Mouse (Mus musculus) left cerebral cortex, adult 2 months (tissue): Measurements from ENCODE around the gene Majin. TPM values are rescaled to one million over a fixed set of nuclear protein-coding genes. Genes with fewer than 3 reads are reported as not detected.

Experiments
- DNase-seq, 2 experiments: peaks; one replicate each; pipeline ENCODE4 v3.0.0; 2021 to 2022; ENCODE audit warnings: low spot score in 2 of 2, mixed read lengths in 1 of 2; ENCODE audit errors: extremely low spot score in 1 of 2
- H3K27ac ChIP-seq: fragments of 200-600 bp; 2 replicates; pipeline ENCODE4 v1.8.1; 2022
- H3K4me3 ChIP-seq: fragments of 200-600 bp; 2 replicates; pipeline ENCODE4 v1.8.1; 2022
- CTCF ChIP-seq: fragments of 200-600 bp; IDR thresholded peaks from 2 replicates; pipeline ENCODE4 v1.8.1; 2022; ENCODE audit warnings: antibody characterized with exemption, mild to moderate bottlenecking, moderate library complexity
- intact Hi-C: fragments of 180-260 bp; cut with DNase I; formaldehyde crosslinking; loops from one replicate; pipeline ENCODE4 v1.15.1; 2025
- total RNA-seq, 2 experiments: library from RNA; stranded (reverse); gene quantifications; 2 replicates each; pipeline ENCODE4 v1.2.3; 2021

The Majin gene
- total RNA-seq, 2 experiments from 2014 or later, result not detected

- DNase-seq, result no peak
- Histone ChIP-seq H3K4me3 (no peak overlapping the region), H3K27ac (no peak overlapping the region)
- TF ChIP-seq CTCF, result no peak
- intact Hi-C loops, result no loop called here
Measured at GRCm38 (mm10) chr19:6231036-6231435, 46.8 kb downstream of the Majin start.

GRCm38 (mm10) chr19:6233647-6234046 lies 49.5 kb downstream of the Majin start:
- no peak for TF ChIP-seq CTCF

DNA sequence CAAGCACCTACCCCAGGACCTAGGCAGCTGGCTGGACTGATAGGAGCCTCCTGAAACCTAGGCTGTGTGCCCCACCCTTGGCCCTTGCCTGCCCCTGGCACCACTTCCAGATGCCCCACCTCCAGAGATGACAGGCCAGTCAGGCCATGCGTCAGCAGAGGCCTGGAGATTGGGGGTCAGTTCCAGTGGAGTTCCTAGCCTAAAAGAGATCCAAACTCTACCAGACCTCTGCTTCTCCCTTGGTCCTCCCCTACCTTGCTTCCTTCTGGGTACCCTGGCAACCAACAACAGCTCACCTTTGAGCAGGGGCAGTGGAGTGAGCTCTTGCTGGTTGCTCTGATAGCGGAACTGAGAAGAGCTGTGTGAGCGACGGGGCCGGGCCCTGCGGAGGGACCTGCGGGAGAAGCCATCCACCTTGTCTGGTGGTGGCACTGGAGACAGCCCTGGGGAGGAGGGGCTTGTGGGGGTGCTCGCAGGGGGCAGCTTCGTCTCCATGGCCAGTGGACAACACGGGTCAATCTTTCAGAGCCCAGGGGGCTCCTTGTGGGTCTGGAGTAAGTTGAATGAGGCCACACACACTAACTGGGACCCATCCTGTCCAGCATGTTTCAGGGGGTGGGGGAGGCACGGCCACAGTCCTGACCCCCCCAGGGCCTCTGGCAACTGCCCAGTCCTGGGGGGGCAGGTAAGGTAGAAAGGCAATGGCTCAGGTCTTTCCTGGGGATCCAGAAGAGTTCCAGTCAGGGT lies 50.3 kb downstream of the Majin start:
- no peak for TF ChIP-seq CTCF
- Histone ChIP-seq H3K4me3 (peak overlapping the region; percentile 95), H3K27ac (peak overlapping the region; percentile 97; the same call in 1 of the 2 replicates)
- intact Hi-C loops, result loop anchor here (1.0 kb wide), 1 partner anchor 93 kb away; the partner anchor contains the start of gene Arl2
- DNase-seq, result no peak

More at GRCm38 (mm10) chr19:6233647-6234046, 49.5 kb downstream of the Majin start:
- no peak overlapping the region for H3K27ac ChIP-seq
- DNase-seq, result no peak
- H3K4me3 ChIP-seq, result no peak overlapping the region; the same call in 1 of the 2 replicates
- intact Hi-C loops, result no loop called here

DNA sequence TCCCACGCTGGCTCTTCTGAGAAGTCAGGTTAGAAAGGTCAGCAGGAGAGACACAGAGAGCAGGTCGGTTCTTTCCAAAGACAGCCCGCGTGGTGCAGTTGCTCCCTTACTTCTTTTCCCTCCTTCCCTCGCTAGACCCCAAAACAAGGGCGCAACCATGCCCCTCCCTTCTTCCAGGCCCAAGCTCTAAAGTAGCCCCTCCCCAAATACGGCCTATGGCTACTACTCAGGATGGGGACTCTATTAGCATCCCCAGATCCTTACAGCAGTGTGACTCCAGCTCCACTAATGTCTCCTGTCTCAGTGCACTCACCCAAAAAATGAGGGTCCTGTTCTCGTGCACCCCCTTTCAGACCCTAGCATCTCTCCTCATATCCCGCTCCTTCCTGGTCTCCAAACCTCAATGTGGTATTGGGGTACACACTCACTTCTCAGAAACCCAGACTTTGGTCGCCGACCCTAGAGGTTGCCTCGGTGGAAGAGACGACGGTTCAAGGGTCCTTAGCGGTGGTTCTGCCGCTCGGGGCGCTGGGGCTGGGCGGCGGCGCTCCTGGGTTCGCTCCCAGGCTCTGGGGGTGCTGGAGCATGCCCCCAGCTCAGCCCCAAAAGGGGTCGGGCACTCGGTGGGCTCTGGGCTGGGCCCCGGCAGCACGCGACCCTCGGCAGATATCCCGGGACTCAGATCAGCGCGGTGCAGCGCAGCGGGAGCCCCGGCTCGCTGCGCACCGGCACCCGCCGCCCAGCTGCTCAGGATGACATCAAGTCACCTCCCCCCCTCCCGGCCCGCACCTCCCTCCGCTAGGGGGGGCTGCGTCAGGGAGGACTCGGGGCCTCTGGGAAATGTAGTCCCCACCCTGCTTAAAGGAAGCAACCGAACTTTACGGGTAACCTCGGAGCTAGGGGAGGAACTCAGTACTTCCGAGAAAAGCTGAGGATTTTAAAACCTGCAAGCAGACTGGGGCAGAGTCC lies 51.2 kb downstream of the Majin start, which contains the start of gene Ppp2r5b:
Gene Ppp2r5b, minus strand, starts transcription at position 789 of the 969 bp plus-strand sequence.
- peak within 1 kb of the TSS; percentile 95 for H3K4me3 ChIP-seq
- peak; percentile 94 to 95 for DNase-seq
- intact Hi-C loops, result loop anchor here (1.0 kb wide), 1 partner anchor 94 kb away; the partner anchor contains the start of gene Arl2
- TF ChIP-seq CTCF, result peak; percentile 66
- peak within 1 kb of the TSS; percentile 97 for H3K27ac ChIP-seq

- intact Hi-C loops, result no loop called here
- DNase-seq, result peak; percentile 86 to 89
Measured at GRCm38 (mm10) chr19:6236053-6236441, 51.9 kb downstream of the Majin start.

GRCm38 (mm10) chr19:6236842-6237241 lies 52.7 kb downstream of the Majin start:
- no peak for TF ChIP-seq CTCF
- intact Hi-C loops, result no loop called here
- DNase-seq, result no peak
- H3K4me3 ChIP-seq, result no peak overlapping the region
- no peak overlapping the region for H3K27ac ChIP-seq

More at GRCm38 (mm10) chr19:6236053-6236441, 51.9 kb downstream of the Majin start:
- Histone ChIP-seq H3K4me3 (peak overlapping the region; percentile 95), H3K27ac (peak overlapping the region; percentile 97)
- no peak for TF ChIP-seq CTCF

DNA sequence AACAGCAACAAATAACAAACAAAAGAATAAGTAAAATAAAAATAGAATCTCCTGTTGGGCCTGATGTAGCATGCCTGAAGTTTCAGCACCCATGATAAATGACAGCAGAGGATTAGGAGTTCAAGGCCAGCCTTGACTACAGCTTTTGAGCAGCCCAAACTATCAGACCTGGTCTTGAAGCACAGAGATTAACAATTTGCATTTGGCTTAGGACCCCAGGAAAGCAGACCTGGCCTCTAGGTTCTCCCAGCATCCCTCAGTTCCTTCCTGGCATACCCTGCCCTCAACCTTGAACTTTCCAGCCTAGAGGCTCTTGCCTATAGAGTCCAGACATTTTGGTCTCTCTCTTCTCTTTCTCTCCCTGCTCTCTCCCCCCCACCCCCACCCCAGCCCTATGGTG lies 54.6 kb downstream of the Majin start:
- intact Hi-C loops, result no loop called here
- TF ChIP-seq CTCF, result no peak
- no peak for DNase-seq

GRCm38 (mm10) chr19:6240136-6240535 lies 55.9 kb downstream of the Majin start:
- H3K27ac ChIP-seq, result no peak overlapping the region
- no peak for TF ChIP-seq CTCF
- no peak for DNase-seq
- intact Hi-C loops, result loop anchor here (2.0 kb wide), 1 partner anchor 37 kb away; the partner anchor contains the start of gene Ehd1
- H3K4me3 ChIP-seq, result no peak overlapping the region

More for the DNA sequence above, 54.6 kb downstream of the Majin start:
- Histone ChIP-seq H3K4me3 (no peak overlapping the region), H3K27ac (no peak overlapping the region)

- intact Hi-C loops, result loop anchor here (2.0 kb wide), 1 partner anchor 36 kb away; the partner anchor contains the start of gene Ehd1
- no peak for TF ChIP-seq CTCF
- peak overlapping the region; percentile 98 for H3K4me3 ChIP-seq
- DNase-seq, result no peak
- peak overlapping the region; percentile 18; the same call in 1 of the 2 replicates for H3K27ac ChIP-seq
Measured at GRCm38 (mm10) chr19:6240725-6241124, 56.5 kb downstream of the Majin start.

DNA sequence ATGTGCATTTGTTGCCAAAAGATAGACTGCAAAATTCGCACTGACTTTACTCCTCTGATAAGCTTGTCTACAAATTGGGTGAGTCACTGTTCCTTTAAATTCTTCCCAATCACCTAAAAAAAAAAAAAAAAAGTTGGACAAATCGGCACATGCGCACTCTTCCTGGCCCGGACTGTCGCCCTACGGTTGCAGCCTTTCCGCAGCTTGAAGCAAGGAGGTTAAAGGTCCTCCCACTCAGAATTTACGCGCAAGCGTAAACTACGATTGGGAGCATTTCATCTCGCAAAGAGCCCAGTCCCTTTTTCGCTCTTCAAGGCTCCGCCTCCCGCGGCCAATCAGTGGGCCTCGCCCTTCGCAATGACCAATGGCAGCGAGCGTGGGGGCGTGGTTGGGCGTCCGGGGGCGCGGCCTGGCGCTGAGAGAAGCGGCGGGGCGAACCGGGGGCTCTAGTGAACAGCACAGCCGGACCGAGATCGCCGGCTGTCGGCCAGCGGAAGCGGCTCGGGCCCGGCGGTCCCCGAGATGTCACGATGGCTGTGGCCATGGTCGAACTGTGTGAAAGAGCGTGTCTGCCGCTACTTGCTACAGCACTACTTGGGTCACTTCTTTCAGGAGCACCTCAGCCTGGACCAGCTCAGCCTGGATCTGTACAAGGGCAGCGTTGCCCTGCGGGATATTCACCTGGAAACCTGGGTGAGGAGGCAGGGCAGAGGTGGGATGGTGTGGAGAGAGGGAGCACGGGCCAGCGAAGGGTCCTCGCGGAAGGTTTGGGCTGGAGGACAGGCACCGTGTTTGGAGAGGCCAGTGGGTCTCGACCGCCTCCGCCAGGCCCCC lies 57.3 kb downstream of the Majin start, which contains the start of gene Atg2a:
Gene Atg2a, plus strand, starts transcription at position 395 of the 834 bp plus-strand sequence.
- TF ChIP-seq CTCF, result no peak; the same call in 1 of the 2 replicates
- intact Hi-C loops, result loop anchor here (2.0 kb wide), 1 partner anchor 35 kb away; the partner anchor contains the start of gene Ehd1
- DNase-seq, result peak; percentile 96 to 97
- Histone ChIP-seq H3K4me3 (peak within 1 kb of the TSS; percentile 98), H3K27ac (peak within 1 kb of the TSS; percentile 89)
